Mouse (Mus musculus) neural tube, embryonic 12.5 days (tissue): ENCODE results near the gene Trmt61a. TPM values are rescaled to one million over a fixed set of nuclear protein-coding genes. Genes with fewer than 3 reads are reported as not detected.

Source experiments
- ATAC-seq: fragments of 200-750 bp; cut with Nextera tagmentation; 2 replicates; pipeline ENCODE4 v1.8.0; 2017; ENCODE audit warnings: low read depth, mild to moderate bottlenecking, moderate TSS enrichment, moderate library complexity; ENCODE audit not compliant: low FRiP score
- H3K27ac ChIP-seq: fragments of 300-500 bp; sonication (generic); 2 replicates; pipeline ENCODE4 v1.5.1; 2016
- H3K27me3 ChIP-seq: fragments of 300-500 bp; sonication (generic); replicated peaks from 2 replicates; pipeline ENCODE4 v1.6.1; 2016; ENCODE audit warnings: mild to moderate bottlenecking
- H3K36me3 ChIP-seq: fragments of 300-500 bp; sonication (generic); 2 replicates; pipeline ENCODE4 v1.6.1; 2016; ENCODE audit warnings: mild to moderate bottlenecking
- H3K4me1 ChIP-seq: fragments of 300-500 bp; sonication (generic); 2 replicates; pipeline ENCODE4 v1.6.1; 2016
- H3K4me2 ChIP-seq: fragments of 300-500 bp; sonication (generic); replicated peaks from 2 replicates; pipeline ENCODE4 v1.6.1; 2016; ENCODE audit warnings: mild to moderate bottlenecking
- H3K4me3 ChIP-seq: fragments of 300-500 bp; sonication (generic); 2 replicates; pipeline ENCODE4 v1.5.1; 2016
- H3K9ac ChIP-seq: fragments of 300-500 bp; sonication (generic); 2 replicates; pipeline ENCODE4 v1.6.1; 2016; ENCODE audit warnings: mild to moderate bottlenecking
- H3K9me3 ChIP-seq: fragments of 300-500 bp; sonication (generic); 2 replicates; pipeline ENCODE4 v1.6.1; 2016; ENCODE audit warnings: mild to moderate bottlenecking
- WGBS: fragments of 180-500 bp; shearing (Covaris S2); methylation state at CpG from one replicate; pipeline ENCODE4 v1.1.7; 2016; 5-methylcytosine and 5-hydroxymethylcytosine counted together
- polyA plus RNA-seq: library from polyadenylated mRNA; unstranded; fragments of >200 nt; fragmentation: Nextera tagmentation; extraction: Ambion mirVana; gene quantifications from 2 replicates; pipeline ENCODE4 v1.2.1, GENCODE M21; 2016

Gene Trmt61a
- polyA plus RNA-seq, 1 experiment from 2014 or later, result 12.0 TPM

DNA sequence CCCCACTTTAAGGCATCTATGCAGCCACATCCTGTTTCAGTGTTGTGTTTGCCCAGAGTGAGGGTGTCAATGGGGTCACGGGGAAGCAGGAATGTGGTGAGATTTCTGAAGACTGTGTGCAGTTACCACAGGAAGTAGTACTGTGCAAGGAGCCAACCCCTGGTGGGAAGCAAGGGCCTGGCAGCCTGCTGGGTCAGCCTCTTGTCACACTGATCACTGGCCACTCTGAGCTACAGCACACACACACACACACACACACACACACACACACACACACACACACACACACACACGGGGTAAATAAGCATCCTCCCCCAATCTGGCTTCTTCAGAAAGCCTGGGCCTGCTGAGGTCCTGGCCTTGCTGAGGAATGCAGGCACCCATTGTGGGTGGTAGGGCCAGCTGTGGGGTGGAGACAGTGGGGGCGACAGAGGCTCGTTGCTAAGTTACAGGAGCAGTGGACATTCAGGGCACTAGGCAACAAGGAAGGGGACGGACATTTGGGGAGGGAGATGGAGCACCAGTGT, 13.5 kb downstream of the Trmt61a start:
- Histone ChIP-seq H3K4me1 (peaks cover 78% of the 10 kb centered on the region), H3K9ac (0 out of 2 replicates have a peak overlapping the region, but pooled peaks have one; percentile 10), H3K36me3 (no peaks in the 10 kb centered on the region), H3K4me2 (no peak overlapping the region), H3K27ac (peak overlapping the region; percentile 91), H3K9me3 (no peaks in the 10 kb centered on the region), H3K27me3 (no peaks in the 10 kb centered on the region), H3K4me3 (no peak overlapping the region)
- ATAC-seq, result 0 out of 2 replicates have a peak, but pooled peaks have one; percentile 8
- WGBS, result 5% methylated on average over 5 of the region's 5 CpGs

- no peaks in the 10 kb centered on the region for H3K9me3 ChIP-seq
- H3K9ac ChIP-seq, result peak overlapping the region; percentile 30; the same call in 1 of the 2 replicates
- H3K27me3 ChIP-seq, result no peaks in the 10 kb centered on the region
- no peaks in the 10 kb centered on the region for H3K36me3 ChIP-seq
- no peak overlapping the region for H3K4me3 ChIP-seq
- H3K27ac ChIP-seq, result peak overlapping the region; percentile 91
- 64% methylated on average over 5 of the region's 5 CpGs for WGBS
- H3K4me1 ChIP-seq, result peaks cover 64% of the 10 kb centered on the region
- no peak for ATAC-seq
- peak overlapping the region; percentile 49; the same call in 1 of the 2 replicates for H3K4me2 ChIP-seq
Observed at GRCm38 (mm10) chr12:111692899-111693298, 15.0 kb downstream of the Trmt61a start.

GRCm38 (mm10) chr12:111693341-111694270, 15.7 kb downstream of the Trmt61a start:
- Histone ChIP-seq H3K27ac (peak overlapping the region; percentile 91), H3K4me2 (peak overlapping the region; percentile 49), H3K9me3 (no peaks in the 10 kb centered on the region), H3K4me3 (no peak overlapping the region), H3K9ac (peak overlapping the region; percentile 47), H3K27me3 (no peaks in the 10 kb centered on the region), H3K4me1 (peaks cover 61% of the 10 kb centered on the region), H3K36me3 (no peaks in the 10 kb centered on the region)
- WGBS, result 14% methylated on average over 18 of the region's 18 CpGs
- ATAC-seq, result peak; percentile 84

DNA sequence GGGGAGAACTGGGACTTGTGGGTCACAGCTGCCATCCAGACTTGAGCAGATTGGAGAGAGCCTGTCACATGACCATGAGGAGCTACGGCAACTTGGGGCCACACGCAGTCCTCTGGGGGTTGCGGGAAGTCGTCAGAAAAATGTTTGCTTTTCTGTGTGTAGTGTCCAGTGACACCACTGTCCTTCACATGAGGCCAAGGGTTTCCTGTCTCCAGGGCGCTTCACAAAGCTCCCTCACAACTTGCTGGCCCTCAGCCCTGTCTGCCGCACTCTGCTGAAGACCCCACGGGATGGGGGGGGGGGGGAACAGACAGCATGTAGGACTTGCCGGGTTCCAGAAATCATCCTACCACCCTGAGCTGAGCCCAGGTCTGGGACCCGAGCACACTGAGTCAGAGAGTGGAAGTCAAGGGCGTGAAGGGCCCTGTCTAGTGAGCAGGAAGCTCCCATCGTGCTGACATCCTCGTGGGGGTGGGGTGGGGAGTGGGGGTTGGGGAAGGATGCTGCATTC, 16.4 kb downstream of the Trmt61a start:
- 3% methylated on average over 12 of the region's 12 CpGs for WGBS
- H3K4me2 ChIP-seq, result peak overlapping the region; percentile 49
- ATAC-seq, result peak; percentile 34
- H3K4me3 ChIP-seq, result no peak overlapping the region
- no peaks in the 10 kb centered on the region for H3K36me3 ChIP-seq
- H3K27ac ChIP-seq, result peak overlapping the region; percentile 91
- H3K27me3 ChIP-seq, result no peaks in the 10 kb centered on the region
- no peaks in the 10 kb centered on the region for H3K9me3 ChIP-seq
- peaks cover 63% of the 10 kb centered on the region for H3K4me1 ChIP-seq
- peak overlapping the region; percentile 47; the same call in 1 of the 2 replicates for H3K9ac ChIP-seq

DNA sequence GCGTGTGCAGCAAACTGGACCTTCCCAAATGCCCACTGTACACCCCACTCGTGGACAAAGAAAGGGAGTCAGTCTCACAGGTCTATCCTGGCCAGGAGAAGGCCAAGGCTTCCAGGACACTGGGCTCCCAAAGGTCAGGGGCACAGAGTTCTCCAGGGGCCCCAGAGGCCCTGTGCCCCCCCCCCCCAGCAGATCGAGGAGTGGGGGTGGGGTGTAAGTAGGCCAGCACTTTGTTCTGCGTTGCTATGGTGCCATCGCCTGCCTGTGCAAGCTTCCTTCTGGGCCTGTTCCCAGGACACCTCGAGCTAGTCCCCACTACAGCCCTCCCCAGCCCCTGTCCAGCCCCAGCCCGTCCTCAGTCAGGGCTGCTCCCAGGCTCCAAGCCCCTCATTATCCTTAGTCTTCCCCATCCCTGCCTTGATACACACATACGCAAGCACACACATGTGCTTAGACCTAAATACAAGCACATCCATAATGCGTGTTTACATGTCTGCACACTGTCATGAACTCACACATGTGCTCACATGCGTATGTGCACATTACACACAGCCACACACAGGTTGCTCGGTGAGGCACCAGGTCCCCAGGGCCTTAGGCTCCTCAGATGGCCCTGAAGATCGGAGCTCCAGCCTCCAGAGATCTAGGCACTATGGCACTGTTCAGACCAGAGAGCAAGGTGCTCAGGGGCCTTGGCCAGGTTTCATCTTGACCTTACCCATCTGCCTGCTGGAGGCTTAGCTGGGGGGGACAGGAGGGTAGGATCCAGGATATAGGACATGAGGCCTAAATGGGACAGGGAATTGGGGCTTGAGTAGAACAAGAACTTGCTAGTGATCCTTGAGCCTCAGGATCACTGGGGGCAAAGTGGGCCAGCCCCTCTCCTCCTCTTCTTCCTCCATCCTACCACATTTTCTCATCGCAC, 17.2 kb downstream of the Trmt61a start:
- Histone ChIP-seq H3K27ac (peak overlapping the region; percentile 91), H3K9me3 (no peaks in the 10 kb centered on the region), H3K4me1 (peaks cover 63% of the 10 kb centered on the region), H3K36me3 (no peaks in the 10 kb centered on the region), H3K4me2 (peak overlapping the region; percentile 49), H3K9ac (peak overlapping the region; percentile 47), H3K27me3 (no peaks in the 10 kb centered on the region), H3K4me3 (no peak overlapping the region)
- 30% methylated on average over 13 of the region's 13 CpGs for WGBS
- ATAC-seq, result peak; percentile 38; the same call in 1 of the 2 replicates

- peaks cover 54% of the 10 kb centered on the region for H3K4me1 ChIP-seq
- WGBS, result 24% methylated on average over 6 of the region's 6 CpGs
- no peak for ATAC-seq
- no peak overlapping the region; the same call in 1 of the 2 replicates for H3K27ac ChIP-seq
- H3K4me2 ChIP-seq, result no peak overlapping the region
- no peak overlapping the region for H3K4me3 ChIP-seq
- no peaks in the 10 kb centered on the region for H3K27me3 ChIP-seq
- no peaks in the 10 kb centered on the region for H3K36me3 ChIP-seq
- H3K9ac ChIP-seq, result peak overlapping the region; percentile 36; the same call in 1 of the 2 replicates
- H3K9me3 ChIP-seq, result no peaks in the 10 kb centered on the region
Observed at GRCm38 (mm10) chr12:111696239-111696638, 18.3 kb downstream of the Trmt61a start.

DNA sequence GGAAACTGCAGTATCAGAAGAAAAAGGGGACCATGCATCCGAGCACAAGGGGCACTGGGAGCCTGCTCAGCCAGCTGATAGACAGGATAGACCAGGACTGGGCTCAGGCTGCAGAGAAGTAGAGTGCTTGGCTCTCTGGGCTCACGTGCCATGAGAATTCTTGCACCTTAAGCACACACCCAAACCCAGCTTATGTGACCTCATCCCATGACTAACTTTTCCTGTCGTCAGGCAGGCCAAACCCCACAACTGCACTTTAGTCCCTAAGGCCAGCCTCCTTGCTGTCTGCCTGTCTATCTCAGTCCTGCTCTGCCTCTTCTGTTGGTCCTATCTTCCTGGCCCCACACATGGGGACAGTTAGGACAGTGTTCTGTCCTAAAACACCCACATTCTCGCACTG, 19.8 kb downstream of the Trmt61a start:
- no peak for ATAC-seq
- 74% methylated on average over 4 of the region's 4 CpGs for WGBS

GRCm38 (mm10) chr12:111698346-111698913, 20.5 kb downstream of the Trmt61a start:
- no peaks in the 10 kb centered on the region for H3K9me3 ChIP-seq
- ATAC-seq, result no peak
- H3K4me3 ChIP-seq, result no peak overlapping the region
- H3K27me3 ChIP-seq, result no peaks in the 10 kb centered on the region
- no peak overlapping the region for H3K4me2 ChIP-seq
- 76% methylated on average over 6 of the region's 6 CpGs for WGBS
- H3K4me1 ChIP-seq, result peaks cover 33% of the 10 kb centered on the region
- H3K36me3 ChIP-seq, result no peaks in the 10 kb centered on the region
- H3K27ac ChIP-seq, result no peak overlapping the region
- peak overlapping the region; percentile 22; the same call in 1 of the 2 replicates for H3K9ac ChIP-seq

More for the DNA sequence above, 19.8 kb downstream of the Trmt61a start:
- Histone ChIP-seq H3K27ac (no peak overlapping the region), H3K4me3 (no peak overlapping the region), H3K36me3 (no peaks in the 10 kb centered on the region), H3K27me3 (no peaks in the 10 kb centered on the region), H3K9ac (no peak overlapping the region), H3K4me2 (no peak overlapping the region), H3K9me3 (no peaks in the 10 kb centered on the region), H3K4me1 (peaks cover 40% of the 10 kb centered on the region)

DNA sequence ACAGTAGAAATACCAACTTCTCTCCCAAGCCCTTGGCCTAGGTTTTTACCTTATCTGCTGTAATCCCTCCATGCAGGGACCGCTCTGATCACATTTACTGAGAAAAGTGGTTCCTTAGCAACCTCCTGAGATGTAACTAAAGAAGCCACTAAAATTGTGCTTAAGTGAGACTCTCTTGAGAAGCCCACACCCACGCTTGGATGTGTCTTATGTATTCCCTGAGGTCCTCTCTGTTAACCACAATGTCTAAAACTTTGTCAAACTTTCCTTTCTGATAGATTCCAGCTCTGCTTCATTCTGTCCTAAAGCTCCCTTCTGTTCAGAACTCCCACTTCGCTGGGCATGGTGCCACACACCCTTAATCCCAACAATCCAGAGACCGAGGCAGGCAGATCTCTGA, 21.6 kb downstream of the Trmt61a start:
- Histone ChIP-seq H3K27ac (no peak overlapping the region), H3K36me3 (no peaks in the 10 kb centered on the region), H3K4me1 (peaks cover 22% of the 10 kb centered on the region), H3K4me2 (no peak overlapping the region), H3K4me3 (no peak overlapping the region), H3K9me3 (no peaks in the 10 kb centered on the region), H3K9ac (no peak overlapping the region), H3K27me3 (no peaks in the 10 kb centered on the region)
- ATAC-seq, result no peak
- 85% methylated on average over 4 of the region's 4 CpGs for WGBS

DNA sequence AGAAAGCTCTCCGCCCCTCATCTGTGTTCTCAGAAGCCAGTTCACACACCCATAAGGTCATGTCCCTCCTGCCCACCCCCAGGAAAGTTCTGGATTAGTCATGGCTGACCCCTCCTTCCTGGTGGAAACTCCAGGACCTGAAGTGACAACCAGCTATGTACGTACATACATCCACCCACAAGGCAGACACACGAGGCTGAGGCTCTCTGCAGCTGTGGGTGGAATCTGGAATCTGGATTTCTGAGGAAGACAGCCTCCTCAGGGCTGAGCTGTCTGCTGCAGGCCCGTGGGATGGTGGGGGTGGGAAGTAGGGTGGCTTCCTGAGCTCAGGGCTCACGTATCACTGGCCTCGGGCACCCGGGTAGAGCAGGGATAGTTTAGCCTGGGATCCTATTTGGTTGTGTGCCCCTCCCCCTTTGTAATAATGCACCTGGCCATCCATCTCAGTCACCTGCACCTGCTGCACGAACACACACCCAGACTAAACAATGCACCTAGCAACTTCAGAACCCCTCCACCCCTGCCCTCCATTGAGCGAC, 23.1 kb downstream of the Trmt61a start:
- ATAC-seq, result no peak
- H3K4me1 ChIP-seq, result peaks cover 12% of the 10 kb centered on the region
- H3K27me3 ChIP-seq, result no peaks in the 10 kb centered on the region
- no peak overlapping the region for H3K4me3 ChIP-seq
- no peaks in the 10 kb centered on the region for H3K36me3 ChIP-seq
- H3K9me3 ChIP-seq, result no peaks in the 10 kb centered on the region
- no peak overlapping the region for H3K4me2 ChIP-seq
- H3K27ac ChIP-seq, result no peak overlapping the region
- no peak overlapping the region for H3K9ac ChIP-seq
- WGBS, result 67% methylated on average over 9 of the region's 9 CpGs

DNA sequence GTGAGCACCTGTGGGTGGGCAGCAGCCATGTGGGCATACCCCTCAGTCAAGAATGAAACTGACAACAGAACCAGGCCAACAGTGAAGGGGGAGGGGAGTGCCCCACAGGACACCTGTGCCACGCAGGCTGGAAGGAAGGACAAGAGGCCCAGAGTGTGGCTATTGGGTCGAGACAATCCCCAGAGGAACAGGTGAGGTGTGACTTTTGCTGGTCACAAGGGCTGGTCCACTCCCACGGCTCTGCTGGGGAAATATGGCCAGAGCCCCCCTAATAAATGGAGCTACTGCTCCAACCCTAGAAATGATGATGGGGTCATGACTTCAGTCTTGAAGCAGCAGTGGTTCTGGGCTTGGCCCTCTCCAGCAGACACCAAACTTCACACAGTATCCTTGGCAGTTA, 25.4 kb downstream of the Trmt61a start:
- H3K9me3 ChIP-seq, result no peaks in the 10 kb centered on the region
- no peak for ATAC-seq

More for the DNA sequence above, 25.4 kb downstream of the Trmt61a start:
- H3K27me3 ChIP-seq, result no peaks in the 10 kb centered on the region
- peaks cover 11% of the 10 kb centered on the region; the same call in 1 of the 2 replicates for H3K36me3 ChIP-seq
- no peak overlapping the region for H3K4me3 ChIP-seq
- peaks cover 9% of the 10 kb centered on the region for H3K4me1 ChIP-seq
- WGBS, result 87% methylated on average over 3 of the region's 3 CpGs
- H3K4me2 ChIP-seq, result no peak overlapping the region
- no peak overlapping the region for H3K9ac ChIP-seq
- no peak overlapping the region for H3K27ac ChIP-seq
